Mouse (Mus musculus): ENCODE results near the gene Prkd3. TPM values are rescaled to one million over a fixed set of nuclear protein-coding genes. Genes with fewer than 3 reads are reported as not detected.

Gene Prkd3
- polyA plus RNA-seq, 1 experiment, result 17.5 TPM

GRCm38 (mm10) chr17:79015831-79016230 lies 4.8 kb downstream of the Prkd3 start:
- Histone ChIP-seq H3K4me1 (ENCODE audit: control insufficient read depth, insufficient read depth, low read length) (peaks cover 9% of the 10 kb centered on the region), H3K27ac (ENCODE audit: insufficient read depth, low read depth, low read length) (no peak overlapping the region)

GRCm38 (mm10) chr17:79014911-79015685 lies 5.5 kb downstream of the Prkd3 start:
- TF ChIP-seq POLR2A (IDR thresholded peaks at IDR 0.05; ENCODE audit: borderline replicate concordance, low read depth, low read length) (no peak), CTCF (IDR thresholded peaks at IDR 0.05; ENCODE audit: low read depth, low read length) (no peak)

More at GRCm38 (mm10) chr17:79015831-79016230, 4.8 kb downstream of the Prkd3 start:
- TF ChIP-seq POLR2A (IDR thresholded peaks at IDR 0.05; ENCODE audit: borderline replicate concordance, low read depth, low read length) (no peak), CTCF (IDR thresholded peaks at IDR 0.05; ENCODE audit: low read depth, low read length) (no peak)
- no peak overlapping the region for H3K4me3 ChIP-seq (ENCODE audit: insufficient read depth, low read length)

GRCm38 (mm10) chr17:79013625-79014024 lies 7.0 kb downstream of the Prkd3 start:
- no peak for TF ChIP-seq POLR2A (IDR thresholded peaks at IDR 0.05; ENCODE audit: borderline replicate concordance, low read depth, low read length)
- TF ChIP-seq CTCF (IDR thresholded peaks at IDR 0.05; ENCODE audit: low read depth, low read length), result no peak

More at GRCm38 (mm10) chr17:79014911-79015685, 5.5 kb downstream of the Prkd3 start:
- Histone ChIP-seq H3K4me1 (ENCODE audit: control insufficient read depth, insufficient read depth, low read length) (peaks cover 9% of the 10 kb centered on the region), H3K4me3 (ENCODE audit: insufficient read depth, low read length) (no peak overlapping the region), H3K27ac (ENCODE audit: insufficient read depth, low read depth, low read length) (no peak overlapping the region)

GRCm38 (mm10) chr17:78999745-79000270 lies 20.8 kb downstream of the Prkd3 start:
- TF ChIP-seq CTCF (IDR thresholded peaks at IDR 0.05; ENCODE audit: low read depth, low read length), result no peak
- no peak for TF ChIP-seq POLR2A (IDR thresholded peaks at IDR 0.05; ENCODE audit: borderline replicate concordance, low read depth, low read length)
- H3K4me3 ChIP-seq (ENCODE audit: insufficient read depth, low read length), result no peak overlapping the region
- peaks cover 11% of the 10 kb centered on the region for H3K4me1 ChIP-seq (ENCODE audit: control insufficient read depth, insufficient read depth, low read length)
- H3K27ac ChIP-seq (ENCODE audit: insufficient read depth, low read depth, low read length), result no peak overlapping the region

More at GRCm38 (mm10) chr17:79013625-79014024, 7.0 kb downstream of the Prkd3 start:
- Histone ChIP-seq H3K4me1 (ENCODE audit: control insufficient read depth, insufficient read depth, low read length) (peaks cover 9% of the 10 kb centered on the region), H3K27ac (ENCODE audit: insufficient read depth, low read depth, low read length) (no peak overlapping the region), H3K4me3 (ENCODE audit: insufficient read depth, low read length) (no peak overlapping the region)

- TF ChIP-seq POLR2A (IDR thresholded peaks at IDR 0.05; ENCODE audit: borderline replicate concordance, low read depth, low read length) (no peak), CTCF (IDR thresholded peaks at IDR 0.05; ENCODE audit: low read depth, low read length) (no peak)
- no peak overlapping the region for H3K4me3 ChIP-seq (ENCODE audit: insufficient read depth, low read length)
- no peak overlapping the region for H3K27ac ChIP-seq (ENCODE audit: insufficient read depth, low read depth, low read length)
- peaks cover 16% of the 10 kb centered on the region for H3K4me1 ChIP-seq (ENCODE audit: control insufficient read depth, insufficient read depth, low read length)
Measured at GRCm38 (mm10) chr17:78999189-78999588, 21.4 kb downstream of the Prkd3 start.

- Histone ChIP-seq H3K4me1 (ENCODE audit: control insufficient read depth, insufficient read depth, low read length) (peaks cover 16% of the 10 kb centered on the region), H3K27ac (ENCODE audit: insufficient read depth, low read depth, low read length) (no peak overlapping the region), H3K4me3 (ENCODE audit: insufficient read depth, low read length) (no peak overlapping the region)
- no peak for TF ChIP-seq CTCF (IDR thresholded peaks at IDR 0.05; ENCODE audit: low read depth, low read length)
- TF ChIP-seq POLR2A (IDR thresholded peaks at IDR 0.05; ENCODE audit: borderline replicate concordance, low read depth, low read length), result no peak
Measured at GRCm38 (mm10) chr17:78998130-78998529, 22.5 kb downstream of the Prkd3 start.

- H3K4me3 ChIP-seq (ENCODE audit: insufficient read depth, low read length), result no peak overlapping the region
- no peak for TF ChIP-seq CTCF (IDR thresholded peaks at IDR 0.05; ENCODE audit: low read depth, low read length)
- H3K27ac ChIP-seq (ENCODE audit: insufficient read depth, low read depth, low read length), result no peak overlapping the region
- H3K4me1 ChIP-seq (ENCODE audit: control insufficient read depth, insufficient read depth, low read length), result peaks cover 20% of the 10 kb centered on the region
Measured at GRCm38 (mm10) chr17:78994931-78995820, 25.4 kb downstream of the Prkd3 start.

GRCm38 (mm10) chr17:78994382-78994781 lies 26.2 kb downstream of the Prkd3 start:
- TF ChIP-seq POLR2A (IDR thresholded peaks at IDR 0.05; ENCODE audit: borderline replicate concordance, low read depth, low read length), result no peak
- no peak for TF ChIP-seq CTCF (IDR thresholded peaks at IDR 0.05; ENCODE audit: low read depth, low read length)
- Histone ChIP-seq H3K4me3 (ENCODE audit: insufficient read depth, low read length) (no peak overlapping the region), H3K4me1 (ENCODE audit: control insufficient read depth, insufficient read depth, low read length) (peaks cover 19% of the 10 kb centered on the region), H3K27ac (ENCODE audit: insufficient read depth, low read depth, low read length) (no peak overlapping the region)

- TF ChIP-seq POLR2A (IDR thresholded peaks at IDR 0.05; ENCODE audit: borderline replicate concordance, low read depth, low read length), result no peak
- no peak for TF ChIP-seq CTCF (IDR thresholded peaks at IDR 0.05; ENCODE audit: low read depth, low read length)
- no peak overlapping the region for H3K4me3 ChIP-seq (ENCODE audit: insufficient read depth, low read length)
- H3K27ac ChIP-seq (ENCODE audit: insufficient read depth, low read depth, low read length), result no peak overlapping the region
- peaks cover 19% of the 10 kb centered on the region for H3K4me1 ChIP-seq (ENCODE audit: control insufficient read depth, insufficient read depth, low read length)
Measured at GRCm38 (mm10) chr17:78993670-78994069, 26.9 kb downstream of the Prkd3 start.
